Mouse (Mus musculus): ENCODE measurements at regions not wholly inside any gene's neighbourhood (a gene's known extent, or its start where the extent isn't known, plus 50 kb on each side); places are given as distances from the start of the nearest gene placed in this dataset.

- no peak for DNase-seq
Observed at GRCm38 (mm10) chr14:98937933-98938332, 56.2 kb downstream of the Rpl36a-ps1 start.

- no peak for DNase-seq
Observed at GRCm38 (mm10) chr14:98937373-98937772, 56.7 kb downstream of the Rpl36a-ps1 start.

GRCm38 (mm10) chr14:98933371-98933916 lies 60.7 kb downstream of the Rpl36a-ps1 start:
- no peak for DNase-seq

- DNase-seq: peak; percentile 9
Observed at GRCm38 (mm10) chr14:98929276-98929675, 64.8 kb downstream of the Rpl36a-ps1 start.

GRCm38 (mm10) chr14:98908234-98908633 lies 85.9 kb downstream of the Rpl36a-ps1 start:
- DNase-seq: no peak

GRCm38 (mm10) chr14:98898876-98899275 lies 95.2 kb downstream of the Rpl36a-ps1 start:
- DNase-seq: no peak

GRCm38 (mm10) chr14:98897390-98897789 lies 96.7 kb downstream of the Rpl36a-ps1 start:
- no peak for DNase-seq

- DNase-seq: no peak
Observed at GRCm38 (mm10) chr14:98895933-98896332, 98.2 kb downstream of the Rpl36a-ps1 start.

GRCm38 (mm10) chr14:98892670-98893069 lies 101.4 kb downstream of the Rpl36a-ps1 start:
- no peak for DNase-seq

- no peak for DNase-seq
Observed at GRCm38 (mm10) chr14:98891252-98891947, 102.7 kb downstream of the Rpl36a-ps1 start.

GRCm38 (mm10) chr14:98887588-98887987 lies 106.5 kb downstream of the Rpl36a-ps1 start:
- DNase-seq: no peak

- no peak for DNase-seq
Observed at GRCm38 (mm10) chr14:98886982-98887381, 107.1 kb downstream of the Rpl36a-ps1 start.

- no peak for DNase-seq
Observed at GRCm38 (mm10) chr14:98882586-98882985, 111.5 kb downstream of the Rpl36a-ps1 start.

- no peak for DNase-seq
Observed at GRCm38 (mm10) chr14:98877956-98878355, 116.2 kb downstream of the Rpl36a-ps1 start.

- DNase-seq: no peak
Observed at GRCm38 (mm10) chr14:98873446-98873845, 120.7 kb downstream of the Rpl36a-ps1 start.

- DNase-seq: no peak
Observed at GRCm38 (mm10) chr14:98869888-98870287, 124.2 kb downstream of the Rpl36a-ps1 start.

- DNase-seq: no peak
Observed at GRCm38 (mm10) chr14:98866880-98867279, 127.2 kb downstream of the Rpl36a-ps1 start.

GRCm38 (mm10) chr14:98864001-98864400 lies 130.1 kb downstream of the Rpl36a-ps1 start:
- DNase-seq: no peak

- no peak for DNase-seq
Observed at GRCm38 (mm10) chr14:98863598-98863997, 130.5 kb downstream of the Rpl36a-ps1 start.

- DNase-seq: no peak
Observed at GRCm38 (mm10) chr14:98862095-98862735, 131.9 kb downstream of the Rpl36a-ps1 start.

- no peak for DNase-seq
Observed at GRCm38 (mm10) chr14:98858801-98859200, 135.3 kb downstream of the Rpl36a-ps1 start.

- DNase-seq: no peak
Observed at GRCm38 (mm10) chr14:98848500-98848899, 145.6 kb downstream of the Rpl36a-ps1 start.

- DNase-seq: no peak
Observed at GRCm38 (mm10) chr14:98844221-98844620, 149.9 kb downstream of the Rpl36a-ps1 start.

GRCm38 (mm10) chr14:98834316-98834715 lies 159.8 kb downstream of the Rpl36a-ps1 start:
- no peak for DNase-seq

Data from gastrocnemius, postnatal 10 days (tissue).